Mouse (Mus musculus) heart, embryonic 11.5 days (tissue): ENCODE measurements around the gene Zfp523. TPM values are rescaled to one million over a fixed set of nuclear protein-coding genes. Genes with fewer than 3 reads are reported as not detected.

Source experiments
- ATAC-seq: fragments of 200-750 bp; cut with Nextera tagmentation; replicated peaks from 2 replicates; pipeline ENCODE4 v1.8.0; 2017; ENCODE audit warnings: moderate library complexity; ENCODE audit not compliant: insufficient number of reproducible peaks, low FRiP score, low TSS enrichment
- H3K27ac ChIP-seq: fragments of 300-500 bp; sonication (generic); 2 replicates; pipeline ENCODE4 v1.5.1; 2014; ENCODE audit warnings: mild to moderate bottlenecking, low read depth, low read length
- H3K27me3 ChIP-seq: fragments of 300-500 bp; sonication (generic); 2 replicates; pipeline ENCODE4 v1.6.1; 2014; ENCODE audit warnings: mild to moderate bottlenecking, low read length, mixed read lengths; ENCODE audit not compliant: control insufficient read depth, insufficient read depth
- H3K36me3 ChIP-seq: fragments of 300-500 bp; sonication (generic); 2 replicates; pipeline ENCODE4 v1.6.1; 2014; ENCODE audit warnings: mild to moderate bottlenecking, low read length, moderate library complexity, mixed read lengths; ENCODE audit not compliant: control insufficient read depth, insufficient read depth
- H3K4me1 ChIP-seq: fragments of 300-500 bp; sonication (generic); 2 replicates; pipeline ENCODE4 v1.6.1; 2014; ENCODE audit warnings: low read length; ENCODE audit not compliant: control insufficient read depth, insufficient read depth
- H3K4me2 ChIP-seq: fragments of 300-500 bp; sonication (generic); 2 replicates; pipeline ENCODE4 v1.6.1; 2014; ENCODE audit warnings: mild to moderate bottlenecking, moderate library complexity
- H3K4me3 ChIP-seq: fragments of 300-500 bp; sonication (generic); 2 replicates; pipeline ENCODE4 v1.5.1; 2014; ENCODE audit warnings: low read depth, low read length
- H3K9ac ChIP-seq: fragments of 300-500 bp; sonication (generic); 2 replicates; pipeline ENCODE4 v1.6.1; 2014; ENCODE audit warnings: mild to moderate bottlenecking, low read depth, low read length, moderate library complexity
- H3K9me3 ChIP-seq: fragments of 300-500 bp; sonication (generic); replicated peaks from 2 replicates; pipeline ENCODE4 v1.6.1; 2016; ENCODE audit warnings: low read length; ENCODE audit not compliant: control insufficient read depth
- WGBS: fragments of 180-500 bp; shearing (Covaris S2); extraction: QIAGEN DNeasy Blood & Tissue Kit; methylation state at CpG from one replicate; pipeline ENCODE4 v1.1.7; 2014; ENCODE audit not compliant: insufficient replicate concordance; 5-methylcytosine and 5-hydroxymethylcytosine counted together
- polyA plus RNA-seq: library from polyadenylated mRNA; unstranded; fragments of >200 nt; fragmentation: Nextera tagmentation; extraction: Ambion mirVana; gene quantifications from 2 replicates; pipeline ENCODE4 v1.2.1, GENCODE M21; 2014

Gene Zfp523
- polyA plus RNA-seq, 1 experiment from 2014 or later: 21.0 TPM

DNA sequence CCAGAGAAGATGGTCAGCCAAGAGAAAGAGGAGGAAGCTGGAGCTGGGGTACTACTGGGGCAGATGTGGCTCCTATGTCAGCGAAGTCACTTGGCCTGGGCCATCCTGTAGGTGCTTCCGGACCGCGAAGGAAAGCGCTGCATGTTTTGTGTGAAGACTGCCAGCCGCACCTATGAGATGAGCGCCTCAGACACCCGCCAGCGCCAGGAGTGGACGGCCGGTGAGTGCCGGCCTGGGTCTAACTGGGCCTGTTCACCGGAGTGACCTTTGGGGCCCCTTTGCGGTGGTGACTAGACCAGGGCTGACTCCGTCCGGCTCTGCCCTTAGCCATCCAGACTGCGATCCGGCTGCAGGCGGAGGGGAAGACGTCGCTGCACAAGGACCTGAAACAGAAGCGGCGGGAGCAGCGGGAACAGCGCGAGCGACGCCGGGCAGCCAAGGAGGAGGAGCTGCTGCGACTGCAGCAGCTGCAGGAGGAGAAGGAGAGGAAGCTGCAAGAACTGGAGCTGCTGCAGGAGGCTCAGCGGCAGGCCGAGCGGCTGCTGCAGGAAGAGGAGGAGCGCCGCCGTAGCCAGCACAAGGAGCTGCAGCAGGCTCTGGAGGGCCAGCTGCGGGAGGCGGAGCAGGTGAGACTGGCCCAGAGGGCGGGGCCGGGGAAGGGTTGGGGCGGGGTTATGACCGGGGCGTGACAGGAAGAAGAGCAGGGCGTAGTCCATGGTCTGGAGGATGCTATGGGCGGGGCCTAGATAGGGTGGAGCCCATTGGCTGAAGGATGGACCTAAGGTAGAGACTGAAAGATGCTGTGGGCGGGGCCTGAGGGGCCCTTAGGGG is 46.8 kb downstream of the Zfp523 start:
- 2% methylated on average over 45 of the region's 46 CpGs for WGBS
- H3K9me3 ChIP-seq: no peaks in the 10 kb centered on the region
- peak overlapping the region; percentile 70 for H3K9ac ChIP-seq
- no peaks in the 10 kb centered on the region for H3K27me3 ChIP-seq
- H3K27ac ChIP-seq: peak overlapping the region; percentile 10; the same call in 1 of the 2 replicates
- H3K4me1 ChIP-seq: peaks cover 15% of the 10 kb centered on the region
- H3K4me2 ChIP-seq: peak overlapping the region; percentile 96
- peak; percentile 89 for ATAC-seq
- no peaks in the 10 kb centered on the region for H3K36me3 ChIP-seq
- H3K4me3 ChIP-seq: peak overlapping the region; percentile 51

- no peak for ATAC-seq
- no peak overlapping the region for H3K27ac ChIP-seq
- H3K4me3 ChIP-seq: no peak overlapping the region
- WGBS: 86% methylated on average over 10 of the region's 10 CpGs
- no peaks in the 10 kb centered on the region for H3K9me3 ChIP-seq
- no peak overlapping the region for H3K4me2 ChIP-seq
- peaks cover 15% of the 10 kb centered on the region for H3K4me1 ChIP-seq
- H3K27me3 ChIP-seq: no peaks in the 10 kb centered on the region
- H3K36me3 ChIP-seq: no peaks in the 10 kb centered on the region
- H3K9ac ChIP-seq: no peak overlapping the region
Observed at GRCm38 (mm10) chr17:28224615-28225014, 47.7 kb downstream of the Zfp523 start.

GRCm38 (mm10) chr17:28226014-28226413 is 49.1 kb downstream of the Zfp523 start:
- H3K9me3 ChIP-seq: no peaks in the 10 kb centered on the region
- no peaks in the 10 kb centered on the region for H3K36me3 ChIP-seq
- H3K9ac ChIP-seq: peak overlapping the region; percentile 43; the same call in 1 of the 2 replicates
- H3K27me3 ChIP-seq: no peaks in the 10 kb centered on the region
- H3K4me3 ChIP-seq: peak overlapping the region; percentile 32
- no peak overlapping the region for H3K27ac ChIP-seq
- no peak for ATAC-seq
- peak overlapping the region; percentile 81 for H3K4me2 ChIP-seq
- H3K4me1 ChIP-seq: peaks cover 15% of the 10 kb centered on the region
- WGBS: under 1% methylated on average over 21 of the region's 21 CpGs

- Histone ChIP-seq H3K9me3 (no peaks in the 10 kb centered on the region), H3K4me2 (no peak overlapping the region), H3K36me3 (no peaks in the 10 kb centered on the region), H3K27me3 (no peaks in the 10 kb centered on the region), H3K4me3 (no peak overlapping the region), H3K4me1 (peaks cover 11% of the 10 kb centered on the region), H3K27ac (no peak overlapping the region), H3K9ac (no peak overlapping the region)
- ATAC-seq: no peak
- 78% methylated on average over 6 of the region's 6 CpGs for WGBS
Observed at GRCm38 (mm10) chr17:28230486-28230885, 53.6 kb downstream of the Zfp523 start.

GRCm38 (mm10) chr17:28231026-28231736 is 54.3 kb downstream of the Zfp523 start:
- Histone ChIP-seq H3K4me1 (peaks cover 5% of the 10 kb centered on the region; the same call in 1 of the 2 replicates), H3K4me2 (no peak overlapping the region), H3K36me3 (no peaks in the 10 kb centered on the region), H3K4me3 (no peak overlapping the region), H3K27me3 (no peaks in the 10 kb centered on the region), H3K9me3 (no peaks in the 10 kb centered on the region), H3K27ac (no peak overlapping the region), H3K9ac (no peak overlapping the region)
- 83% methylated on average over 18 of the region's 18 CpGs for WGBS
- no peak for ATAC-seq

- H3K4me1 ChIP-seq: 0 out of 2 replicates have a peak, but pooled peaks cover 3% of the 10 kb centered on the region
- peak; percentile 88 for ATAC-seq
- H3K27ac ChIP-seq: peak within 1 kb of the TSS; percentile 23; the same call in 1 of the 2 replicates
- no peaks in the 10 kb centered on the region for H3K36me3 ChIP-seq
- peak within 1 kb of the TSS; percentile 93 for H3K9ac ChIP-seq
- H3K9me3 ChIP-seq: no peaks in the 10 kb centered on the region
- H3K4me3 ChIP-seq: peak within 1 kb of the TSS; percentile 90
- H3K4me2 ChIP-seq: peak within 1 kb of the TSS; percentile 90
- no peaks in the 10 kb centered on the region for H3K27me3 ChIP-seq
- 1% methylated on average over 57 of the region's 57 CpGs for WGBS
Observed at GRCm38 (mm10) chr17:28232475-28233060, 55.6 kb downstream of the Zfp523 start, which contains the start of gene Ppard. Gene Ppard (plus strand): TSS chr17:28232700.

GRCm38 (mm10) chr17:28233091-28233731 is 56.3 kb downstream of the Zfp523 start:
- Histone ChIP-seq H3K9me3 (no peaks in the 10 kb centered on the region), H3K4me1 (0 out of 2 replicates have a peak, but pooled peaks cover 3% of the 10 kb centered on the region), H3K9ac (peak overlapping the region; percentile 93), H3K27ac (peak overlapping the region; percentile 23; the same call in 1 of the 2 replicates), H3K27me3 (no peaks in the 10 kb centered on the region), H3K36me3 (no peaks in the 10 kb centered on the region), H3K4me3 (peak overlapping the region; percentile 90), H3K4me2 (peak overlapping the region; percentile 90)
- 6% methylated on average over 17 of the region's 17 CpGs for WGBS
- ATAC-seq: peak; percentile 18; the same call in 1 of the 2 replicates

DNA sequence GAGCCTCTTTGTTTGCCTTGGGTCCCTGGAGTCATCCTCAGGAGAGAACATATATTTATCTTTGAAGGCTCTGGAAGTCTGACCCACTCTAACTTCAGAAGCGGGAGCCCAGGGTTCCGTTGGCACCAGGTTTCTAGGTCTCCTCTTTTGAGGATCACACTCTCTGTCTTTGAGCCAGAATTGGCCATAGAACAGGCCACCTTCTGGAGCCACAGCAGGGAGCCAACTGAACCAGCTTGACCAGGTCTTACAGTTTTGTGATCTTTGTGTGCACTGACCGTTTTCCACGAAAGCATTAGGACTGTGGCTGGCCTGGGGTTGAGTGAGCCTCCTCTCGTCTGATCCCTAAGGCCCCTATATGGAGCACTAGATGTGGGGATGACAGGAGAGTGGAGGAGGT is 57.7 kb downstream of the Zfp523 start:
- Histone ChIP-seq H3K4me2 (no peak overlapping the region), H3K27ac (no peak overlapping the region), H3K27me3 (no peaks in the 10 kb centered on the region), H3K9me3 (no peaks in the 10 kb centered on the region), H3K9ac (no peak overlapping the region), H3K36me3 (no peaks in the 10 kb centered on the region), H3K4me1 (0 out of 2 replicates have a peak, but pooled peaks cover 3% of the 10 kb centered on the region), H3K4me3 (no peak overlapping the region)
- no peak for ATAC-seq
- 83% methylated on average over 5 of the region's 5 CpGs for WGBS
